Mouse (Mus musculus) liver, adult (tissue): ENCODE results near the gene Ptpn18.

Experiments used
- GATA4 ChIP-seq: IDR thresholded peaks from 2 replicates; pipeline ENCODE4 v1.6.1; 2014; ENCODE audit warnings: mild to moderate bottlenecking, low read length; ENCODE audit not compliant: insufficient replicate concordance

Ptpn18 gene

GRCm38 (mm10) chr1:34439961-34440630, 19.5 kb upstream of the Ptpn18 start:
- TF ChIP-seq GATA4, result no peak

- TF ChIP-seq GATA4, result no peak
Measured at GRCm38 (mm10) chr1:34443124-34443523, 16.4 kb upstream of the Ptpn18 start.

- TF ChIP-seq GATA4, result no peak
Measured at GRCm38 (mm10) chr1:34458431-34458830, 1.1 kb upstream of the Ptpn18 start.

- TF ChIP-seq GATA4, result no peak
Measured at GRCm38 (mm10) chr1:34460061-34460441, 489 bp downstream of the Ptpn18 start.

GRCm38 (mm10) chr1:34462766-34463165, 3.2 kb downstream of the Ptpn18 start:
- no peak for TF ChIP-seq GATA4

GRCm38 (mm10) chr1:34464310-34464817, 4.8 kb downstream of the Ptpn18 start:
- TF ChIP-seq GATA4, result no peak

GRCm38 (mm10) chr1:34465445-34465844, 5.9 kb downstream of the Ptpn18 start:
- TF ChIP-seq GATA4, result no peak

GRCm38 (mm10) chr1:34468051-34468450, 8.5 kb downstream of the Ptpn18 start:
- TF ChIP-seq GATA4, result no peak

- TF ChIP-seq GATA4, result no peak
Measured at GRCm38 (mm10) chr1:34468500-34468899, 8.9 kb downstream of the Ptpn18 start.

GRCm38 (mm10) chr1:34469801-34470200, 10.2 kb downstream of the Ptpn18 start:
- no peak for TF ChIP-seq GATA4

GRCm38 (mm10) chr1:34472427-34473300, 13.1 kb downstream of the Ptpn18 start:
- TF ChIP-seq GATA4, result no peak

- no peak for TF ChIP-seq GATA4
Measured at GRCm38 (mm10) chr1:34478891-34479655, 19.5 kb downstream of the Ptpn18 start.

GRCm38 (mm10) chr1:34480801-34481200, 21.2 kb downstream of the Ptpn18 start:
- TF ChIP-seq GATA4, result no peak; the same call in 1 of the 2 replicates

- no peak for TF ChIP-seq GATA4
Measured at GRCm38 (mm10) chr1:34481920-34482669, 22.5 kb downstream of the Ptpn18 start.

GRCm38 (mm10) chr1:34484470-34484869, 24.9 kb downstream of the Ptpn18 start:
- no peak for TF ChIP-seq GATA4
